Mouse (Mus musculus) layer of hippocampus, adult 2 months (tissue): ENCODE data around the gene Arrdc5. TPM values are rescaled to one million over a fixed set of nuclear protein-coding genes. Genes with fewer than 3 reads are reported as not detected.
A peak's percentile ranks its signal among the peaks of the same experiment; 100 is the strongest.

Experiments
- DNase-seq, 2 experiments: peaks; one replicate each; pipeline ENCODE4 v3.0.0; 2022; ENCODE audit warnings: low spot score in 2 of 2
- H3K27ac ChIP-seq: fragments of 200-600 bp; 2 replicates; pipeline ENCODE4 v1.8.1; 2022
- H3K4me3 ChIP-seq: fragments of 200-600 bp; 2 replicates; pipeline ENCODE4 v1.8.1; 2022; ENCODE audit warnings: mild to moderate bottlenecking
- CTCF ChIP-seq: fragments of 200-600 bp; conservative IDR thresholded peaks from 2 replicates; pipeline ENCODE4 v1.8.1; 2022; ENCODE audit warnings: antibody characterized with exemption, mild to moderate bottlenecking, moderate library complexity
- total RNA-seq, 2 experiments: library from RNA; stranded (reverse); gene quantifications; 2 replicates each; pipeline ENCODE4 v1.2.3; 2021

Gene Arrdc5
- total RNA-seq, 2 experiments from 2014 or later: not detected

DNA sequence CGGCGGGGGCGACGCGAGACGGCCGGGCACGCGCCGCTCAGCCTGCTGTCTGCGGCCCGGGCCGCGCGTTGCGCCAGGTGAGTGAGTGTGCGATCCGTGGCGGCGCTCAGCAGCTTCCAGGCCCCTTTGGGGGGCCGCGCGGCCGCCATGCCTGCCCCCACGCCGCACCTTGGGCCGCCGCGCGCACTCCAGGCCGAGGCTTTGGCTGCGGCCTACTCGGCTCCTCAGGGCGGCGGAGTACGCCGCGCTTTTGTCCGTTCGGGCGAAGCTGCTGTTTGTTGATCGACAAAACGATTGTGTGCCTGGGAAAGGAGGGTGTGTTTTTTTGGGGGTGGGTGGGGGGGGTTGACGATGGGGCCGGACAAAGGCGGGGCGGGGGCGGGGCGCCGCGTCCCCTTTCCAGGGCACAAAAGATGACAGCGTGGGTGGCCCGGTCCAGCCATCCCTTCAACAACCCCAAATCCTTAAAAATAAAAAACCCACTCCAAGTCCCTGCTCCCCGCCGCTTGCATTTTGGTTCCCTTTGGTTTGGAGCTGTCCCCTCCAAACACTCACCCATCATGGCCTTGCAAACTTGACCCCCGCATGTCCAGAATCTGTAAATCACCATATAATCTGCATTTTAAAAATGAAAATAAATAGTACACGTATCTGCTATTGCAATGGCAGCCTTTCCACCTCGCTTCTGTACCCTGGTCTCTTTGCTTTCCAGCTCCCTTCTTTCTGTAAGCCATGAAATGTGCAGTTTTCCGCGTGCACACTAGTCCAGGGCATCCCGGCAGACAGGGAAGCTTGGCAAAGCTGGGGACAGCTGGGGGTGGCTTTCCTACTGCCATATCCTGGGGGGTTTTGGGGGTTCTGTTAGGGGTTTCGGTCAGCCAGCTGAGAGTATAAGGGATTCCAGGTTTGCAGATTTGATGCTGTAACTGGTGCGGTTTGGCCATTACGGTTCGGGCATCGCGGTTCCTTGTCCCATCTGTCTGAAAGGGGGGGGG lies 26.4 kb upstream of the Arrdc5 start:
- TF ChIP-seq CTCF: no peak; the same call in 1 of the 2 replicates
- peak overlapping the region; percentile 80 for H3K4me3 ChIP-seq
- DNase-seq: no peak
- peak overlapping the region; percentile 93 for H3K27ac ChIP-seq

DNA sequence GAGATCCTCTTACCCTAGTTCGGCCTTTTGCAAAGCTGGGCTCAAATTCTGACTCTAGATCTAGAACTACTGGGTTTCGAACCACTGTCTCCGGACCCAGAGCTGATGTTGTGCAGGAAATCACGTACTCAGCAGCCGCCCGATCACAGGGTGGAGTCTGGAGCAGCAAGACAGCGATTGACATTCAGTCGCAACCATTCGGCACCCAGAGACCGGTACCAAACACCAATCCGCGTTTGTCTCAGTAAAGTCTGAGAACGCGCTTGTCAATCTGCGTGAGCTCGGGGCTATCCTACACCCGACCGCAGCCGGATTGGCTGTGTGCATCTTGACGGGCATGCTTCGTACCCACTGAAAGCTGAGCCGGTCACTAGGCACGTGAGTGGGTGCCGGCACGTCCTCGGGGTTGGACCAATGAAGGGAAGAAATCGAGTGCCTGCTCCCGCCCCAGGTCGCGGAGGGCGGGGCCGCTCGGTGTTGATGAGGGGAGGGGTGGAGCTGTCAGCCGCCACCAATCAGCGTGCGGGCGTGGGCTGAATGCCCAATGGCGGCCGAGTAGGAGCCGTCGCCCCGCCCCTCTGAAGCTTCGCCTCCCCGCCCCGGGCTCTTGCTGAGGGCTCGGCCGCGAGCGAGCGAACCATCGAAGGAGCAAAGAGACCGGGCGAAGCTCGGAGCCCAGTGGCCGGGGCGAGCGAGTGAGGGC lies 25.5 kb upstream of the Arrdc5 start, which contains the start of gene Kdm4b:
Gene Kdm4b, plus strand, starts transcription at position 613 of the 703 bp plus-strand sequence.
- peak within 1 kb of the TSS; percentile 93 for H3K27ac ChIP-seq
- no peak for TF ChIP-seq CTCF
- peak within 1 kb of the TSS; percentile 80 for H3K4me3 ChIP-seq
- peak; percentile 98 to 100 for DNase-seq

DNA sequence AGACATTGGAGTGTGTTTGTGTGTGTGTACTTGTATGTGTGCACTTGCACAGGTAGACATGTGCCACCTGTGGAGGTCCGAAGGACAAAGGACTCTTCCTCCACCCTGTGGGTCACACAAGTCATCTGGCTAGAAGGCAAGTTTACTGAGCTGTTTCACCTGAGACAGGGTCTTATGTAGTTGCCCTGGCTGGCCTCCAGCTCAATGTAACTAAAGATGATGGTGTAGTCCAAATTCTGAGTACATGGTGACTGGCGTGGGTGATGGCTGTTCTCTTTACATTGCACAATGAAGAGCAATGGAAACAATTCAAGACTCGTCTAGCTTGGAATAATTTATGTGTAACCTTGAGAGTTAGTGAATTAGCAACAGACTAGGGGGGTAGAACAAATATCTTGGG lies 24.3 kb upstream of the Arrdc5 start:
- Histone ChIP-seq H3K4me3 (no peak overlapping the region), H3K27ac (no peak overlapping the region)
- TF ChIP-seq CTCF: no peak
- DNase-seq: no peak

DNA sequence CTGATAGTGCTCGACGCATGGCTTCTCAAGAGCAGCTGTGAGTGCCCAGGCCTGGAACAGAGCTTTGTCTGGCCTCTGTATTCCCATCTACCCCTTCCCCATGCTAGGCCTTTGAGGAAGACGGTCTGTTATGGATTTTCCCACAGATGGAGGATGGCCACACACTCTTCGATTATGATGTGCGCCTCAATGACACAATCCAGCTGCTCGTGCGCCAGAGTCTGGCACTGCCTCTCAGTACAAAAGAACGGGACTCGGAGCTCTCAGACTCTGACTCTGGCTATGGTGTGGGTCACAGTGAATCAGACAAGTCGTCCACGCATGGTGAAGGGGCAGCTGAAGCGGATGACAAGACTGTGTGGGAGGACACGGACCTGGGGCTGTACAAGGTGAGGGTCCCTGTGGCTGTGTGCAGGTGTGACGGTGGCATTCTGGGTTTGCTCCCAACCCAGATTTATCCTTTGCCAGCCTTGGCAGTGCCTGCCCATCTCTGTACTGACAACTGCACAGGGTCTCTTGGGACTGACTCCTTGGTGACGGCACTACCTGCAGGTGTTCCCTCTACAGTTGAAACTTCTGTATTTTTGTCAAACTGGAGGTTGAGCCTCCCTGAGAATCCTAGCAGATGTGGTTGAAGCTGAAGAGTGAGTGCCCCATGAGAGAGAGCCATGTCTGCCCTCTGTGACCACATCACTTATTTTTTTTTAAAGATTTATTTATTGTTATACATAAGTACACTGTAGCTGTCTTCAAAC lies 9.3 kb upstream of the Arrdc5 start:
- no peak for DNase-seq
- H3K27ac ChIP-seq: no peak overlapping the region
- no peak overlapping the region for H3K4me3 ChIP-seq
- no peak; the same call in 1 of the 2 replicates for TF ChIP-seq CTCF

DNA sequence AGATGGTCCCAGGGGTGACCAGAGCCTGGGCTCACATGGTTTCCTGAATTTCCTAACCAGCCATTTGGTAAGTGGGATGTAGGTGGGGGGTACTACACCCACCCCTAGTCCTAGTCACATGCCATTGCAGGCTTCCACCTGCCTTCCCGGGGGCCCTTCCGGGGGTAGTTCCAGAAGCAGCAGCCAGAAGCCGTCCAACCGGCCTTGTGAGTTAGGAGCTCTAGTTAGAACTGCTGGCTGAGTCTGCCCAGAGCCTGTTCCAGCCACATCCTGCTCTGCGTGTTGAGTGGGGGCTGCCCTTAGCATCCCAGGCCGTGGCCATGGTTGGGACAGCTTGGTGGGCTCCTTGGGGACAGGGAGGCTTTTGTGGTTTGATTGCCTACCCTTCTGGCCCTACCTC lies 8.0 kb upstream of the Arrdc5 start:
- Histone ChIP-seq H3K27ac (no peak overlapping the region), H3K4me3 (no peak overlapping the region)
- DNase-seq: no peak
- TF ChIP-seq CTCF: no peak

DNA sequence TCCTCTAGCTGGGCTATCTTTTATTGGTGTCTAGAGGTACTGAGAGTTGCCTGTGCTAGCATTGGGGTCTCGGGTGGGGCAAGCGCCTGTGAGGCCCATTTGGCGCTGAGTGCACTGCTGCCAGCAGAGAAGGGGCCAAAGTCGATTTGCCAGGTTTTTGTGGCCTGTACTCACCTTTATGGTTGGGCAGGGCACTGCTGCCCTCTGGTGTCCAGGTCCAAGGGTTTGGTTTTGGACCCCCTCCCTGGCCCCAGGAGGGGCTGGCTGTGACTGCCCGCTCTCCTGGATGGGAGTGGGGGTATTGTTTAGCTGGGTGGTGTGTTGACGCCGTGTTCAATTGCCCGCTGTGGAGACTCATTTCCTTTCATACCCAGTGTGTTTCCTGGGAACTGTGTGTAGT lies 5.7 kb upstream of the Arrdc5 start:
- no peak for DNase-seq
- Histone ChIP-seq H3K27ac (no peak overlapping the region), H3K4me3 (no peak overlapping the region)
- TF ChIP-seq CTCF: peak; percentile 60

DNA sequence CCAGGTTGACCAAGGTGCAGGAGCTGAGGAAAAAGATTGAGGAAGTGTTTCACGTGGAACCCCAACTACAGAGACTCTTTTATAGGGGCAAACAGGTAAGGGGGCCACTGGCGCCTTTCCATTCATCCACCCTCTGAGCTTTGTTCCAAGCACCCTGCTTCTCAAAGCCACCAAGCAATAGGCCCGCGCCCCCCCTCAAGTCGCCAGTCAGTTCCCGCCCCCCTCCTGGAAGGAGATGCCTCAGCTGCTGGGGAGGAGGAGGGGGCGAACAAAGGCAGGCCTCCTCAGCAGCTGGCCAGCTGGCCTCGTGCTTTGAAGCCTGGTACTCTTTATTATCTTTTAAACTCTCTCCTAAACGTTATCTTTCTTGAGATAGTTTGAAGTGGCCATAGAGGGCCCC lies 5.1 kb upstream of the Arrdc5 start:
- no peak overlapping the region for H3K27ac ChIP-seq
- H3K4me3 ChIP-seq: no peak overlapping the region
- DNase-seq: no peak
- TF ChIP-seq CTCF: no peak

DNA sequence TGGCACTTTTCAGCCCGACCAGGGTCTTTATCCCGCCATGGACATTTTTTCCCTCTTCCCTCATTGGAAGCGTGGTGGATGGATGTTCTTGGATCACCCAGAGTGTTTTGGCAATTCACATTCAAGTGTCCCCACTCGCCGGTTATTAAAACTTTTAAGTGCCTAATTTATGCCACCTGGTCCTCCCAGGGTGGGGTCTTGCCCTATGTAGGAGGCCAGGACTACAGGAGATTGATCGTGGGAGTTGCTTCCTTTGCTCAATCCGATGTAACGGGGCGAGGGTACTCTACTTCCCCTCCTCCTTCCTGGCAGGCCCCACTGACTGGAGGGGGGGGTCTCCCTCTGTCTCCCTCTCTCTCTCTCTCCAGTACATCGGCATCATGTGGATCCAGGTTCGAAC lies 4.6 kb upstream of the Arrdc5 start:
- peak overlapping the region; percentile 68; the same call in 1 of the 2 replicates for H3K4me3 ChIP-seq

DNA sequence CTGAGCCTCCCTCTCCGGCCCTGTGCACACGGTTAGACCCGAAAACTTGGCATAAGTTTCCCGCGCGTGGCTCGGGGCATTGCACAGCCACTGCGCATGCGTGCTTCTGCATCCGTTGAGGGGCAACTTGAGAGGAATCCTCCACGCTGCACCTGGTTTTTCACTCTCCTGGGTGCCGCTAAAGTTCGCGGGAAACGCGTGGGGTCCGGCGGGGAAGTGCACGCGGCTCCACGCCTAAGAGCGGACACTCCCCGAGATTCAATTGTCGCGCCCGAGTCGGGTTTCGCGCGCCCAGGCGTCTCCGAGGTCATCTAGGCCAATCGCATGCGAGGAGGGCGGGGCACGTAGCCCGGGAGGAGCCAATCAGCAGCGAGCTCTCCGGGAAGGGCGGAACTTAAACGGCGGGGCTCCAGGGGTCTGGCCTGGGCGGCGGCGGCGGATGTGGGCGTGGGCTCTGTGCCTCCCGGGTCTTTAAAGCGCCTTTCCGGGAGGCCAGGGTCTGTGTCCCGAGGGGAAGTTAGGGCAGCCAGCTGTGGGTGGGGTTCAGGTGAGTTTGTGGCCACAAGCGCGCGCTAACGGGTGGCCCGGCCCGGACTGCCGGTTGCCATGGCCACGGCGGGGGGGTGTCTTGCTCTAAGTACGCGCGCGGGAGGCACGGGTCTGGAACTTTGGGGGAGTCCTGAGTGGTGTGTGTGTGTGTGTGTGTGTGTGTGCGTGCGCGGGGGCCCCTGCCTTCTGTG lies 3.9 kb upstream of the Arrdc5 start:
- peak overlapping the region; percentile 68 for H3K4me3 ChIP-seq
- no peak overlapping the region for H3K27ac ChIP-seq
- peak; percentile 16 for TF ChIP-seq CTCF
- peak; percentile 91 to 92 for DNase-seq

More for the DNA sequence above, 4.6 kb upstream of the Arrdc5 start:
- TF ChIP-seq CTCF: no peak
- DNase-seq: no peak
- H3K27ac ChIP-seq: no peak overlapping the region

DNA sequence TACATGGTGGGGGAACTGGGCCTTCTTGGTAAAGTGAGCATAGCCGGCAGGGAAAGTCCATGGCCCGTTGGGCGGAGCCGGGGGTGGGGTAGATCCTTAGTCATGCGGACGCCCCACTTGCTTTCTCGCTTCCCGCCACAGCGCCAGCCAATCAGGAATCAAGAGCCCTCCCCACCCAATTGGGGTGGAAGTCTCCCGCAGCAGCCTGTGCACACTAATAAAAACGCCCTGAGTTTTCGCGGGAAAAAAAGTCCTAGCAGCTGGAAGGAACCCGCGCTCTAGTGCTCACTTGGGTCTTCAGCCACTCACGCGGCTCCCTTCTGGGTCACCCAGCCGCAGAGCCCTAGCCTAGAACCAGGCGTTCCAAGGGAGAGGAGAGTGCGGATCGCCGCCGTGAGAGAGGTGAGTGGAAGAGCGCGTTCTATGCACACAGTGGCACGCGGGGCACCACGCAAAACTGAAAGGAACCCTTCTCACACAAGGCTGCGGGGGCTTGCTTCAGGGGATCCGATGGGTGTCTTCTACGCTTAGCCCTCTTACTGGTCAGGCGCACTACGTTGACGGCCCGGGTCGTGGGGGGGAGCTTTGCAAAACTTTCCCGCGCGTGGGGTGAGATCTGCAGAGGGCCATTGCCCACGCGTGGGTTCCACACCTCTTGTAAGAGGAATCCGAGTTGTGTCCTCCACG lies 3.2 kb upstream of the Arrdc5 start, which contains the start of gene Uhrf1:
Gene Uhrf1, plus strand, starts transcription at position 162 of the 687 bp plus-strand sequence.
- no peak for DNase-seq
- H3K27ac ChIP-seq: no peak within 1 kb of the TSS
- TF ChIP-seq CTCF: no peak
- peak within 1 kb of the TSS; percentile 68 for H3K4me3 ChIP-seq

DNA sequence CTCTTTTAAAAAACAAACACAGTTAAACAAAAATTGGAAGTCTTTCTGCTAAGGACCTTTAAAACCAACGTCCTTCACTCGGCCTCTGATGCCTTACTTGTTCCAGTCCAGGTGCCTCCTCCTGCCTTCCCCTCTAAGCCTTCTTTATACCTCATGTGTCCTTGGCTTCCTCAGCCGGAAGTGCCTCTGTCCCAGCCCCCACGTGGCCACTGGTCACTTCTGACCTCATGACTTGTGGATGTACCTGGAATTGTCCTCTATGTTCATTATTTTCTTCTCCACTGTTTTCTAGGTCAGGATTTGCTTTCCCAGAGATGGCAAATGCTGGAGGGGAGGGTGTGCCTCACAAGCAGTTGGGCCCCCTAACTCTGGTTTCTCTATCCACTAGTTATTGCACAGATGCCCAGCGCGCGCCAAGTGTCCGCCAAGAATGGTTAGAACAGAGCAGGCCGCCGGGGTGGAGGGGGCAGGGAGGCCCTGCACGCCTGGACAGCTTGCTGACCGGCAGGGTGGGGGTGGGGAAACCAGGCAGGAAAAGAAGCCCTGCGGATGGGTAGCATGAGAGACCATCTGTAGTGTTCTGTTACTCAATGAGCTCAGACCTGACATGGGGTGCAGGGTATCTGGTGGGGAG lies 2.4 kb upstream of the Arrdc5 start:
- DNase-seq: no peak
- no peak overlapping the region for H3K27ac ChIP-seq
- H3K4me3 ChIP-seq: no peak overlapping the region
- TF ChIP-seq CTCF: no peak
